Mouse (Mus musculus) limb, embryonic 14.5 days (tissue): Measurements from ENCODE around the gene Kncn. TPM values are rescaled to one million over a fixed set of nuclear protein-coding genes. Genes with fewer than 3 reads are reported as not detected.

Experiments
- ATAC-seq: fragments of 200-750 bp; cut with Nextera tagmentation; 2 replicates; pipeline ENCODE4 v1.8.0; 2017; ENCODE audit warnings: low read depth, moderate number of reproducible peaks, moderate TSS enrichment; ENCODE audit not compliant: low FRiP score
- DNase-seq: peaks from one replicate; pipeline ENCODE4 v3.0.0-alpha.2; 2015; ENCODE audit warnings: low spot score
- H3K27ac ChIP-seq: fragments of 300-500 bp; sonication (generic); replicated peaks from 2 replicates; pipeline ENCODE4 v1.5.1; 2014; ENCODE audit warnings: low read depth, mild to moderate bottlenecking, low read length, moderate library complexity, mixed read lengths
- H3K27me3 ChIP-seq: fragments of 300-500 bp; sonication (generic); 2 replicates; pipeline ENCODE4 v1.6.1; 2014; ENCODE audit warnings: low read length, mixed read lengths; ENCODE audit not compliant: control insufficient read depth, insufficient read depth
- H3K36me3 ChIP-seq: fragments of 300-500 bp; sonication (generic); 2 replicates; pipeline ENCODE4 v1.6.1; 2014; ENCODE audit warnings: mild to moderate bottlenecking, low read length, moderate library complexity, mixed read lengths; ENCODE audit not compliant: control insufficient read depth, insufficient read depth
- H3K4me1 ChIP-seq: fragments of 300-500 bp; sonication (generic); 2 replicates; pipeline ENCODE4 v1.6.1; 2014; ENCODE audit warnings: antibody characterized with exemption, low read length, mixed read lengths; ENCODE audit not compliant: control insufficient read depth, insufficient read depth
- H3K4me2 ChIP-seq: fragments of 300-500 bp; sonication (generic); replicated peaks from 2 replicates; pipeline ENCODE4 v1.6.1; 2014; ENCODE audit warnings: low read depth, mild to moderate bottlenecking, low read length, moderate library complexity; ENCODE audit not compliant: severe bottlenecking
- H3K4me3 ChIP-seq: fragments of 300-500 bp; sonication (generic); replicated peaks from 2 replicates; pipeline ENCODE4 v1.5.1; 2014; ENCODE audit warnings: low read length
- H3K9ac ChIP-seq: fragments of 300-500 bp; sonication (generic); 2 replicates; pipeline ENCODE4 v1.6.1; 2014; ENCODE audit warnings: mild to moderate bottlenecking, low read depth, low read length, moderate library complexity; ENCODE audit not compliant: severe bottlenecking
- H3K9me3 ChIP-seq: fragments of 300-500 bp; sonication (generic); 2 replicates; pipeline ENCODE4 v1.6.1; 2016; ENCODE audit warnings: low read length; ENCODE audit not compliant: control insufficient read depth
- POLR2A ChIP-seq: fragments of 200-500 bp; IDR thresholded peaks from 2 replicates; pipeline ENCODE4 v1.8.0; 2012; ENCODE audit warnings: inconsistent platforms, mild to moderate bottlenecking, moderate library complexity, borderline replicate concordance; ENCODE audit not compliant: insufficient read depth, insufficient read length; ENCODE audit errors: extremely low read depth
- WGBS: fragments of 180-500 bp; shearing (Covaris S2); extraction: QIAGEN DNeasy Blood & Tissue Kit; methylation state at CpG from one replicate; pipeline ENCODE4 v1.1.7; 2014; 5-methylcytosine and 5-hydroxymethylcytosine counted together
- polyA plus RNA-seq, 2 experiments: library from polyadenylated mRNA; depleted of rRNA in 1 of 2; stranded (reverse) in 1 of 2; unstranded in 1 of 2; fragments of >200 nt; fragmentation: Nextera tagmentation in 1 of 2; extraction: Ambion mirVana in 1 of 2; gene quantifications; 2 replicates each; pipeline versions ENCODE4 v1.2.1 to v1.2.3; 2012 to 2014

The Kncn gene
- polyA plus RNA-seq, 2 experiments: not detected

- no peak for DNase-seq
- ATAC-seq: no peak
- TF ChIP-seq POLR2A: no peak
- WGBS: 82% methylated on average over 16 of the region's 16 CpGs
- Histone ChIP-seq H3K9me3 (no peaks in the 10 kb centered on the region), H3K4me2 (no peak overlapping the region), H3K9ac (no peak overlapping the region), H3K4me3 (no peak overlapping the region), H3K4me1 (no peaks in the 10 kb centered on the region), H3K27ac (no peak overlapping the region), H3K36me3 (no peaks in the 10 kb centered on the region), H3K27me3 (peaks cover 15% of the 10 kb centered on the region)
Observed at GRCm38 (mm10) chr4:115919911-115920310, 35.7 kb downstream of the Kncn start.

GRCm38 (mm10) chr4:115922688-115923087, 38.5 kb downstream of the Kncn start:
- 82% methylated on average over 5 of the region's 5 CpGs for WGBS
- ATAC-seq (no peak), DNase-seq (no peak)
- no peaks in the 10 kb centered on the region for H3K4me1 ChIP-seq
- no peak overlapping the region for H3K4me2 ChIP-seq
- H3K9me3 ChIP-seq: no peaks in the 10 kb centered on the region
- peaks cover 13% of the 10 kb centered on the region for H3K27me3 ChIP-seq
- no peak overlapping the region for H3K9ac ChIP-seq
- H3K27ac ChIP-seq: no peak overlapping the region
- H3K4me3 ChIP-seq: no peak overlapping the region
- no peaks in the 10 kb centered on the region for H3K36me3 ChIP-seq
- no peak for TF ChIP-seq POLR2A

GRCm38 (mm10) chr4:115923262-115923880, 39.2 kb downstream of the Kncn start:
- H3K4me1 ChIP-seq: no peaks in the 10 kb centered on the region
- H3K36me3 ChIP-seq: no peaks in the 10 kb centered on the region
- no peak for TF ChIP-seq POLR2A
- H3K27ac ChIP-seq: no peak overlapping the region
- ATAC-seq (no peak), DNase-seq (no peak)
- WGBS: 67% methylated on average over 16 of the region's 16 CpGs
- H3K27me3 ChIP-seq: peaks cover 8% of the 10 kb centered on the region
- H3K4me2 ChIP-seq: no peak overlapping the region
- no peak overlapping the region for H3K4me3 ChIP-seq
- H3K9ac ChIP-seq: no peak overlapping the region
- no peaks in the 10 kb centered on the region for H3K9me3 ChIP-seq

- no peak for DNase-seq
- Histone ChIP-seq H3K4me2 (no peak overlapping the region), H3K4me1 (no peaks in the 10 kb centered on the region), H3K27me3 (peaks cover 48% of the 10 kb centered on the region), H3K27ac (no peak overlapping the region), H3K9me3 (no peaks in the 10 kb centered on the region), H3K36me3 (no peaks in the 10 kb centered on the region), H3K9ac (no peak overlapping the region), H3K4me3 (no peak overlapping the region)
- no peak for TF ChIP-seq POLR2A
- no peak for ATAC-seq
- WGBS: 36% methylated on average over 7 of the region's 7 CpGs
Observed at GRCm38 (mm10) chr4:115927637-115928036, 43.4 kb downstream of the Kncn start.

- Histone ChIP-seq H3K36me3 (no peaks in the 10 kb centered on the region), H3K27me3 (peaks cover 87% of the 10 kb centered on the region)
- WGBS: 34% methylated on average over 13 of the region's 13 CpGs
Observed at GRCm38 (mm10) chr4:115931556-115932088, 47.4 kb downstream of the Kncn start.

More at GRCm38 (mm10) chr4:115931556-115932088, 47.4 kb downstream of the Kncn start:
- no peak overlapping the region for H3K4me3 ChIP-seq
- no peak for TF ChIP-seq POLR2A
- H3K27ac ChIP-seq: no peak overlapping the region
- no peaks in the 10 kb centered on the region for H3K9me3 ChIP-seq
- ATAC-seq: no peak
- DNase-seq: no peak
- H3K4me1 ChIP-seq: 0 out of 2 replicates have a peak, but pooled peaks cover under 1% of the 10 kb centered on the region
- no peak overlapping the region for H3K4me2 ChIP-seq
- H3K9ac ChIP-seq: no peak overlapping the region
